Mouse (Mus musculus) forebrain, embryonic 11.5 days (tissue): ENCODE measurements at regions not wholly inside any gene's neighbourhood (a gene's known extent, or its start where the extent isn't known, plus 50 kb on each side); places are given as distances from the start of the nearest gene placed in this dataset.

Experiments
- ATAC-seq: fragments of 200-750 bp; cut with Nextera tagmentation; replicated peaks from 2 replicates; pipeline ENCODE4 v1.8.0; 2017; ENCODE audit warnings: moderate TSS enrichment; ENCODE audit not compliant: low FRiP score
- DNase-seq: peaks from one replicate; pipeline ENCODE4 v3.0.0-alpha.2; 2017; ENCODE audit warnings: low spot score
- H3K27ac ChIP-seq: fragments of 300-500 bp; sonication (generic); 2 replicates; pipeline ENCODE4 v1.5.1; 2014; ENCODE audit warnings: low read depth, low read length
- H3K27me3 ChIP-seq: fragments of 300-500 bp; sonication (generic); 2 replicates; pipeline ENCODE4 v1.6.1; 2014; ENCODE audit warnings: mild to moderate bottlenecking, low read length, mixed read lengths; ENCODE audit not compliant: control insufficient read depth, insufficient read depth
- H3K36me3 ChIP-seq: fragments of 300-500 bp; sonication (generic); 2 replicates; pipeline ENCODE4 v1.6.1; 2014; ENCODE audit warnings: mild to moderate bottlenecking, low read length, moderate library complexity, mixed read lengths; ENCODE audit not compliant: control insufficient read depth, insufficient read depth
- H3K4me1 ChIP-seq: fragments of 300-500 bp; sonication (generic); replicated peaks from 2 replicates; pipeline ENCODE4 v1.6.1; 2014; ENCODE audit warnings: low read length, mixed read lengths; ENCODE audit not compliant: control insufficient read depth, insufficient read depth
- H3K4me2 ChIP-seq: fragments of 300-500 bp; sonication (generic); 2 replicates; pipeline ENCODE4 v1.6.1; 2014; ENCODE audit warnings: low read depth, mild to moderate bottlenecking, low read length, moderate library complexity, mixed read lengths; ENCODE audit not compliant: severe bottlenecking
- H3K4me3 ChIP-seq: fragments of 300-500 bp; sonication (generic); 2 replicates; pipeline ENCODE4 v1.5.1; 2014; ENCODE audit warnings: low read depth, low read length
- H3K9ac ChIP-seq: fragments of 300-500 bp; sonication (generic); 2 replicates; pipeline ENCODE4 v1.6.1; 2014; ENCODE audit warnings: low read length
- H3K9me3 ChIP-seq: fragments of 300-500 bp; sonication (generic); 2 replicates; pipeline ENCODE4 v1.6.1; 2016; ENCODE audit warnings: low read length, mixed read lengths; ENCODE audit not compliant: control insufficient read depth
- WGBS: fragments of 180-500 bp; shearing (Covaris S2); extraction: QIAGEN DNeasy Blood & Tissue Kit; methylation state at CpG from one replicate; pipeline ENCODE4 v1.1.7; 2014; 5-methylcytosine and 5-hydroxymethylcytosine counted together

DNA sequence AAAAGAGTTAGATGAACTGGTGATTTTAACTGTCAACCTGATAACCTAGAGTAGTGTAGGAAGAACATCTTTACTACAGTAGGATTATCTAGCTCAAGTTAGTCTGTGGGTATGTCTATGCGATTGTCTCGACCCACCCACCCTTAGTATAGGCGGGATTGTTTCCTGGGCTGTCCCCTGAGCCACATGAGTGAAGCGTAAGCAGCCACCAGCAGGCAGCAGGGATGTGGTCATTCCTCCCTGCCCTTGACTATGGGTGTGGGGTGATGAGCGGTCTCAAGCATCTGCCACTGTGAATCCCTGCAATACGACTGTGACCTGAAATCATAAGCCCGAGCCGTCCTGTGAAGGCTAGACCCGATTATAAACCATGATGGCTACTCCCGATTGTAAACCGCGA is 184.9 kb downstream of the Unc5cl start:
- no peaks in the 10 kb centered on the region for H3K36me3 ChIP-seq
- H3K27me3 ChIP-seq, result no peaks in the 10 kb centered on the region
- H3K4me2 ChIP-seq, result no peak overlapping the region
- H3K9ac ChIP-seq, result no peak overlapping the region
- no peak overlapping the region for H3K27ac ChIP-seq
- H3K4me3 ChIP-seq, result no peak overlapping the region
- ATAC-seq (no peak), DNase-seq (no peak)
- H3K9me3 ChIP-seq, result no peaks in the 10 kb centered on the region
- no peaks in the 10 kb centered on the region for H3K4me1 ChIP-seq
- 88% methylated on average over 12 of the region's 12 CpGs for WGBS

DNA sequence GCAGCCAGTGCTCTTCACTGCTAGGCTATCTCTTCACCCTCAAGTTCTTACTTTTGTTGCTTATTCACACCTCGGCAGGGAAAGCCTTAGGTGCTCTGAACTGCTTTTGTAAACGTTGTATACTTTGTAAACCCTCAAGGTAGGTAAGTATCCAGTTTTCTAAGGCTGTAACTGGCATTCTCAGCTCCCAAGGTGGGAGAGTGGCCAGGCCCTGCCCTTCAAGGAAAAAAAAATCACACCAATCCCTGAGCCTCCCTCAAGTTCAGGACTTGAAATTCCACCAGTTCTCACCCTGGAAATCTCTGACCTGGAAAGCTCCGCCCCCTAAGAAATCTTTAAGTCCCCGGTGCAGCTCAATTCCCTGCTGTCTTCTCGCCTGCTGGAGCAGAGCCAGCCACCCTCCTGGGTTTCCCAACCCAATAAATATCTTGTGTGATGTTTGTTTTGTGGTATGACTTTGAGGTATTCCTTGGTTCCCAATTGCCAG is 188.9 kb downstream of the Unc5cl start:
- H3K9ac ChIP-seq, result no peak overlapping the region
- H3K27ac ChIP-seq, result no peak overlapping the region
- H3K4me1 ChIP-seq, result no peaks in the 10 kb centered on the region
- no peaks in the 10 kb centered on the region for H3K27me3 ChIP-seq
- ATAC-seq (no peak), DNase-seq (no peak)
- no peaks in the 10 kb centered on the region for H3K36me3 ChIP-seq
- H3K9me3 ChIP-seq, result no peaks in the 10 kb centered on the region
- 37% methylated on average over 5 of the region's 5 CpGs for WGBS
- no peak overlapping the region for H3K4me2 ChIP-seq
- no peak overlapping the region for H3K4me3 ChIP-seq

DNA sequence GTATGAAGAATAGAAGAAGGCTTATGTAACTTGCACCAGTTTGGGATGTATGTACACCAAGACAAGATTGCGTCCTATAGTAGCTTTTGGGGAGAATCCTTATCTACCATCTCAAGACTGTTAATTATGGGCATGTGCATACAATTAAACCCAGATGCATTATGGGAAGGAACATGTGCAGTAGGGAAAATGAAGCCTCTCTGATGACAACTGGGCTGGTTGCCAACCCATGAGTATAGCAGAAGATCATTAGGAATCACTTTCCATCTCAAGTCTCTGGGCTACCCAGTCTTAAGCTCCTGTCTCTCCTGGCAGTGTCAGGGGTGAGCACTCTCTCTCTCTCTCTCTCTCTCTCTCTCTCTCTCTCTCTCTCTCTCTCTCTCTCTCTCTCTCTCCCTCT is 190.4 kb downstream of the Unc5cl start:
- Histone ChIP-seq H3K9ac (no peak overlapping the region), H3K27me3 (no peaks in the 10 kb centered on the region), H3K9me3 (no peaks in the 10 kb centered on the region), H3K4me1 (no peaks in the 10 kb centered on the region), H3K36me3 (no peaks in the 10 kb centered on the region), H3K27ac (no peak overlapping the region), H3K4me2 (no peak overlapping the region), H3K4me3 (no peak overlapping the region)
- DNase-seq, result no peak
- no peak for ATAC-seq
- 97% methylated on average over 1 of the region's 1 CpGs for WGBS

DNA sequence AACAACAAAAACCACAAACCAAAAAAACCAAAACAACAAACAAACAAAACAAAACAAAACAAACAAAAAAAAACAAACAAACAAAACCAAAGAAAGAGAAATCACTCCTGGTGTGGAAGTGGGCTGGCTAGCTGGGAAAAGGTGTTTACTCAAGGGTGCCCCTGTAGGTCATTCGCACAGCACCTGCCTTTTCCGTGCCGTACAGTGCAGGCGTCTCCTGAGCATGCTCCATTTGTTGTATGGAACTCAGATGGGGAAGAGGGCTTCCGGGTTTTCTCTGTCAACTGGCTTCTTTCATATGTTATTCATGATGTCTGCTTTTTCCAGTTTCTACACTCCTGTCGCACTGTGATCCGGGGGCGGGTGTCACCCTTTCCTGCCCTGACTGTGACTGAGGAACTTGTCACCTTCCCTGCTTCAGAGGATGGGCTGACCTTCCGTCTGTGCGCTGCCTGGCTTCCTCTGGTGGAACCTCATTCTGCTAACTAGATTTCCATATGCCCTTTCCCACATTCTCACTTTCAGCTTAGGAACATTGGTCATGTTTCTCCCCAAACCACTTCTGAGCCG is 192.0 kb downstream of the Unc5cl start:
- Histone ChIP-seq H3K27ac (no peak overlapping the region), H3K27me3 (no peaks in the 10 kb centered on the region), H3K9me3 (no peaks in the 10 kb centered on the region), H3K4me2 (no peak overlapping the region), H3K4me1 (no peaks in the 10 kb centered on the region), H3K4me3 (no peak overlapping the region), H3K36me3 (no peaks in the 10 kb centered on the region), H3K9ac (no peak overlapping the region)
- 75% methylated on average over 11 of the region's 11 CpGs for WGBS
- DNase-seq (no peak), ATAC-seq (no peak)

DNA sequence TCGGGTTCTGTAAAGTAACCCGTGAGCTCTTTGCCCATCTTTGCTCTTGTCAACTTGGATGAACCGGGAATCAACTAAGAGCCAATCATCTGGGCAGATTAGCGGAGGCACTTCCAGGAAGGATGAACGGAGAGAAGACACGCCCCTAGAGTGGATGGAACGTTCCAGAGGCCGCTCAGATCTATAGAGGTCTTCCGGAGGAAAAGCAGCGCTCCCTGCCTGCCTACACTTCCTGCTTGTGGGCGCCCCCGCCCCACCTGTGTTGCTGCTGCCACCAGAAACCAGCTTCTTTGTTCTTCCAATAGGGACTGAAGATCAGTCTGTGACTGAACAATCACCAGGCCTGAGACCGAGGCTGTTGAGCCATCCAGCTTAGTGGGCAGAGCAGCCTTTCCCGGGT is 192.7 kb downstream of the Unc5cl start:
- H3K27ac ChIP-seq, result no peak overlapping the region
- H3K4me1 ChIP-seq, result no peaks in the 10 kb centered on the region
- 50% methylated on average over 14 of the region's 14 CpGs for WGBS
- no peaks in the 10 kb centered on the region for H3K36me3 ChIP-seq
- H3K4me2 ChIP-seq, result 0 out of 2 replicates have a peak overlapping the region, but pooled peaks have one; percentile 18
- no peak for DNase-seq
- no peak for ATAC-seq
- H3K9ac ChIP-seq, result no peak overlapping the region
- H3K9me3 ChIP-seq, result no peaks in the 10 kb centered on the region
- H3K27me3 ChIP-seq, result no peaks in the 10 kb centered on the region
- no peak overlapping the region for H3K4me3 ChIP-seq

DNA sequence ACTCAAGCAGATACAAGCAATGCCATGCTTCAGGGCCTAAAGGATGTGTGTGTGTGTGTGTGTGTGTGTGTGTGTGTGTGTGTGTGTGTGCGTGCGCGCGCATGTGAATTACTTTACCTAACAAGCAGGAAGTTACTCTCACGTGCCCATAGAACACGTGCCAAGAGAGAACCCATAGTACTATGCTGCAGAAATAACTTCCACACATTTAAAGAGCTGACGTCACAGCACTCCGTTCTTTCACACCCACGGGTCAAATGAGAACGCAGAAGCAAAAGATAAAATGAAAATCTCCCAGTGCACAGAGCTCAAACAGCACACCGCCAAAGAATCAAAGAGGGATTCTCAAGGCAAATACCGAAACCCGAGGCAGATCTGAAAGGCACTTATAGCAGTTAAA is 195.9 kb downstream of the Unc5cl start:
- no peaks in the 10 kb centered on the region for H3K4me1 ChIP-seq
- H3K9me3 ChIP-seq, result no peaks in the 10 kb centered on the region; the same call in 1 of the 2 replicates
- 92% methylated on average over 13 of the region's 13 CpGs for WGBS
- H3K4me3 ChIP-seq, result no peak overlapping the region
- no peak for DNase-seq
- H3K36me3 ChIP-seq, result no peaks in the 10 kb centered on the region
- no peak for ATAC-seq
- no peaks in the 10 kb centered on the region for H3K27me3 ChIP-seq
- H3K27ac ChIP-seq, result no peak overlapping the region
- no peak overlapping the region for H3K9ac ChIP-seq
- no peak overlapping the region for H3K4me2 ChIP-seq

DNA sequence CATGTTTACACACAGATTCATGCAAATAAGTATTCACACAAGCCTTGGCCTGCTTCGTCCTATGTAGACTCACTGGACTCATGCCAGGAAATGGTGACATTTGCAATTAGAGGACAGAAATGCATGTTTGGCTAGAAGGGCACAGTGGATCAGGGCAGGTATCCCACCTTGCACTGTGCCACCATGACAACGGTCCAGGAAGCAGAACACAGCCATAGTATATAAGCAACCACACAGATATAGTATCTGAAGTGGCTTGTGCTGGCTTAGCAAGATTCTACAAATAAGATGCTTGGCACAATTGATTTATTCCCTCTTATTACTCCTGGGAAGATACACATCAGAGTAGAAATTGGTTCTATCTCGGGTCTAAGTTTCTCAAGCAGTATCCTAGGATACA is 218.0 kb downstream of the Unc5cl start:
- Histone ChIP-seq H3K9ac (no peak overlapping the region), H3K4me1 (no peaks in the 10 kb centered on the region), H3K27me3 (no peaks in the 10 kb centered on the region), H3K4me2 (no peak overlapping the region), H3K9me3 (no peaks in the 10 kb centered on the region), H3K36me3 (no peaks in the 10 kb centered on the region), H3K27ac (no peak overlapping the region), H3K4me3 (no peak overlapping the region)
- ATAC-seq, result no peak
- 87% methylated on average over 3 of the region's 3 CpGs for WGBS
- no peak for DNase-seq

DNA sequence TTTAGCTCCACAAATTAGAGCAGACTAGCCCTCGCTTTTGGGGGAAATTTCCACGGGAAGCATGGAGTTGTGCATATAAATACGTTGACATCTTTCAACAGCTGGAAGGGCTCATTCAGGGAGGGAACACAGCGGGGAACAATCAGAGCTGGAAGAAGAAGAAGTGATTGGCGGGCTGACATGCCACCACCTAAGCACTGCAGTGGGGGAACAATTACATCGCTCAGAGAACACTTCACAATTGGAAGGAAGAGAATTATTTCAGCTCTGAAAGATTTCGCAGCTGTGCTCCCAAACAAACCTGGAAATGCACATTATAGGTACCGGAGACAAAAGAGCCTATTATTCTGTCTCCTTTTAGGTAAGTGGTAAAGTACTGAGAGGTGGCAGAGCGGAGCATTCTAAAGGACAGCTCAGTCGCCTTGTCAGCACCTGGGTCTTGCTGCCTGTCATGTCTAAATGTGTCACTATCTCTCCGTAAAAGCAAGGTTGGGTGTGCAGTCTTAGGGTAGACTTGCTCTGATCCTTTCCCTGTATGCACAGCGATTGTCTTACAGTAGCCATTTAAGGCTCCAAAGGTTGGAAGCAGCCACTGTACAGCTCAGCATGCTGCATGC is 223.6 kb downstream of the Unc5cl start:
- DNase-seq (no peak), ATAC-seq (no peak)
- no peaks in the 10 kb centered on the region for H3K9me3 ChIP-seq
- H3K9ac ChIP-seq, result no peak overlapping the region
- H3K27ac ChIP-seq, result no peak overlapping the region
- no peak overlapping the region for H3K4me3 ChIP-seq
- no peak overlapping the region for H3K4me2 ChIP-seq
- 63% methylated on average over 12 of the region's 12 CpGs for WGBS
- H3K27me3 ChIP-seq, result no peaks in the 10 kb centered on the region
- H3K4me1 ChIP-seq, result no peaks in the 10 kb centered on the region
- no peaks in the 10 kb centered on the region for H3K36me3 ChIP-seq

DNA sequence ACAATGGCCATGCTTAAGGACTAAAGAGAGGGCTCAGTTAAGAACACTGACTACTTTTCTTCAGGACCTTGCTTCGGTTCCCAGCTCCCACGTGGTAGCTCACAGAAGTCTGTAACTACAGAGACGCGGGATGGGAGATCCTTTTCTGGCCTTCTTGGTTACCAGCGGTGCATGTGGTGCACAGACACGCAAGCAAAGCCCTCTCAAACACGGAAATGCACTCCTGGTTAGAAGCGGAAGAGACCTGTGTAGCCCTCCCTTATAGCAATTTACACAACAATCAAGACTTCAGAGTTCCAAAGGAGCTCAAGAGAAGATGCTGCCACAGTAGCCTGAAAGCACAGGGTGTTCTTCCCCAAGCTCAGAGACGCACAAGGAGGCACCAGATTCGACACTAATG is 225.6 kb downstream of the Unc5cl start:
- no peak for ATAC-seq
- no peaks in the 10 kb centered on the region for H3K36me3 ChIP-seq
- WGBS, result 85% methylated on average over 10 of the region's 10 CpGs

More for the DNA sequence above, 225.6 kb downstream of the Unc5cl start:
- Histone ChIP-seq H3K4me1 (no peaks in the 10 kb centered on the region), H3K9me3 (no peaks in the 10 kb centered on the region), H3K27me3 (no peaks in the 10 kb centered on the region), H3K4me3 (no peak overlapping the region), H3K9ac (no peak overlapping the region), H3K4me2 (no peak overlapping the region), H3K27ac (no peak overlapping the region)
- no peak for DNase-seq
